Mouse (Mus musculus): ENCODE results near the gene Ctnna3.

Gene Ctnna3

GRCm38 (mm10) chr10:63908878-63909277 lies 479.0 kb downstream of the Ctnna3 start:
- no peak for DNase-seq (ENCODE audit: low read depth, low spot score)

- no peak for DNase-seq (ENCODE audit: low read depth, low spot score)
These were observed 497.4 kb downstream of the Ctnna3 start, which contains the start of gene Gm10118 for GRCm38 (mm10) chr10:63927334-63927733. Gene Gm10118, minus strand, starts transcription at chr10:63927434.

- DNase-seq (ENCODE audit: low read depth, low spot score): no peak
These were observed 504.0 kb downstream of the Ctnna3 start for GRCm38 (mm10) chr10:63933946-63934345.

DNA sequence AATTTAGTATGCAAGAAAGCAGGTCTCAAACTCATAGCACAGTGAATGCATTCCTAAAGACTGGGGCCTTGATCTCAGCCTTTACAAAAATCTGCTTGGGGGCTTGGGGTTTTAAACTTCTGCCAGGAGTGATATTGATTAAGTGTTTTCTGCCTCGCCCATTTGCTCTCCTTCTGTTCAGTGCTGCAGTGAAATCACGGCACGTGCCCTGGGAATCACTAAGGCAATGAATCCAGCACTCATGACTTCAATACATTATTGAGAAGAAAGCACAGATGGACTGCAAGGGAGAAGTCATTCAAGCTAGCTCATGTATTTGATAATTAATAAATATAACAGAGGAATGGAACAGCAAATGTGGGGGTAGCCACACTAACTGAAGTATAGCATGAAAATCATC lies 515.6 kb downstream of the Ctnna3 start:
- no peak for DNase-seq (ENCODE audit: low read depth, low spot score)

DNA sequence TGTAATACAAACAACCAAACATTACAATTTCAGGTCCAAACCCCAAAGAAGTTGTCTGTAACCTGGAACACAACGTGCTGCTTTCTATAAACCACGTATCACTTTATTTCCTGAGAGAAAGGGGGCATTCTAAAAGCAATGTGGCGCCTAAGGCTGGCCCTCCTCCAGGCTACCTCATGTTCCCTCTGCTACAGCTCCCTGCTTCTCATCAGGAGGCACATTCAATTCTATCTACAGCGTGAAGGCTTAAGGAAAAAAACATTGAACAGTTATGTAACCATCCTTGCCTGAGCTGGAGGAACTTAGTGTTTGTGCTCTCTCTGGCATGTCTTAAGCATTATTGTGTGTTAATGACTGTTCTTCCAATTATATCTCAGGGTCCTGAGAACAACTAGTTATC lies 517.4 kb downstream of the Ctnna3 start:
- DNase-seq (ENCODE audit: low read depth, low spot score): no peak

DNA sequence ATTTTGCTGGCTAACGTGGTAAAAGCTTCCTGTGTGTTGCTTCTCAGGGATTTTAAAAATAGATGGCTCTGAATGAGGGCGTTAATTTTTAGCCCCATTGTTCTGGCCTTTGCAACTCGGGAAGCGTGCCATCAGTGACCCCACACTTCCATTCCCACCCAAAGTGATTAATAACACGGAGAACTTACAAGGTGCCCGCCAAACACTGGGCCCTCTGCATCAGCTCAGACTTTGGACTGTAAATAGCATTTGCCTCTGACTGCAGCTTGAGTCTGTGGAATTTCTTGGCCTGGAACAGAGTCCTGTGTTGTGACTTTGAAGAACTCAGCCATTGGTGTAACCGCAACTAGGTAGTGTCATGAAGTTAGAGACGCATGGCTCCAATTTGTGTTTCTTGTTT lies 521.0 kb downstream of the Ctnna3 start:
- no peak for DNase-seq (ENCODE audit: low read depth, low spot score)

GRCm38 (mm10) chr10:63951481-63951880 lies 521.6 kb downstream of the Ctnna3 start:
- DNase-seq (ENCODE audit: low read depth, low spot score): no peak

GRCm38 (mm10) chr10:63954308-63954930 lies 524.5 kb downstream of the Ctnna3 start:
- DNase-seq (ENCODE audit: low read depth, low spot score): peak; percentile 2

GRCm38 (mm10) chr10:63972300-63972699 lies 542.4 kb downstream of the Ctnna3 start:
- DNase-seq (ENCODE audit: low read depth, low spot score): no peak

- DNase-seq (ENCODE audit: low read depth, low spot score): no peak
These were observed 548.2 kb downstream of the Ctnna3 start for GRCm38 (mm10) chr10:63978101-63978500.

- DNase-seq (ENCODE audit: low read depth, low spot score): no peak
These were observed 548.6 kb downstream of the Ctnna3 start for GRCm38 (mm10) chr10:63978535-63978934.

GRCm38 (mm10) chr10:63978969-63979368 lies 549.1 kb downstream of the Ctnna3 start:
- DNase-seq (ENCODE audit: low read depth, low spot score): no peak

- DNase-seq (ENCODE audit: low read depth, low spot score): no peak
These were observed 549.5 kb downstream of the Ctnna3 start for GRCm38 (mm10) chr10:63979410-63979809.

DNA sequence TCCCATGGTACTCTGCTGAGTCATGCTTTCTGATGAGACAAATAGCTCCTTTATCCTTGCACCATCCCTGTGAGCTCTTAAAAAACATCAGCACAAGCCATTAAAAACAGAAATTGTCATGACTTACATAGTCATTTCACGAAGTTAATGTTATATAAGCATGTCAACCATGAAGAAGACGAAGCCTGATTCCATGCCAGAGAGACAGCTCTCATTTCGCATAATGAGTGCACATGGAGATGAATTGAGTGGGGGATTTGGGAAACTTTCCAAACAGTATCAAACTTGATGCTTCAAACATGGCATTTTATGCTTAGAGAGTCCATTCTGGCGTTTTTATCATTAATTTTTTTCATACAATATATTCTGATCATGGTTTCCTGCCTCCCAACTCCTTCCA lies 555.7 kb downstream of the Ctnna3 start:
- no peak for DNase-seq (ENCODE audit: low read depth, low spot score)

GRCm38 (mm10) chr10:63994251-63994650 lies 564.4 kb downstream of the Ctnna3 start:
- DNase-seq (ENCODE audit: low read depth, low spot score): no peak

- DNase-seq (ENCODE audit: low read depth, low spot score): peak; percentile 18
These were observed 571.6 kb downstream of the Ctnna3 start for GRCm38 (mm10) chr10:64001531-64001930.

GRCm38 (mm10) chr10:64001996-64002395 lies 572.1 kb downstream of the Ctnna3 start:
- DNase-seq (ENCODE audit: low read depth, low spot score): no peak

DNA sequence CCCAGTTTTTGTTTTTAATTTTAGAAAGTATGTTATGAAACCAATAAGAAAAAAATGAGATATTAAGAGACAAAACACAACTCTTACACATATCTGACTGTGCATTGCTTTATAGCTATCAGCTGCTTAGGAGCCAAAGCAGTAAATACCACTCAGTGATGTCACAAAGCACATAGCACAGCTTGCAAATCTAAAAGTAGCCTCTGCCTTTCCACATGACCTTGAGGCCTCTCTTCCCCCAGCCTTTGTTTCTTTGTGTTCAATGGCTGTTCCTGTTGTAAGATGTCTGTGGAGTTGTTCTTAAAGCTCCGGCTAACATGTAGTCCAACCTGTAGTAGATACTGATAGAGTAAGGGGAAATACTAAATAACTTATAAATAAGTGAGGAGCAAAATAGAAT lies 590.4 kb downstream of the Ctnna3 start:
- DNase-seq (ENCODE audit: low read depth, low spot score): no peak

DNA sequence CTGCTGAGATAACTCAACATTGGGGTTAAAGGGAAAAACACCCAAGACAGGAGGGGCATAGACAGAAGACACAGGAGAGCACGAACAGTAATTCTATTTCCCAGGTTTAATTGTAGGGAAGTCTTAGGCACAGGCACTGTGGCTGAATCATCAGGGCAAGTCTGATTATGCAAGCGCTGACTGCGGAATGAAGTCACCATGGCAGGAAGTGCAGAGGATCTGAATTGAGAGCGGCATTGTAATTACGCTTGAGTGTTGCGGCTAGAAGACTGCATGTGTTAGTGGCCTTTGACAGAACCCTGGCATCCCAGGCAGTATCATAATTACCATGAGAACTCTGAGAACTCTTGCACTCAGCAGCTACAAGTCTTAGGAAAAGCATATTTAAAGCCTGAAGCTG lies 593.4 kb downstream of the Ctnna3 start:
- DNase-seq (ENCODE audit: low read depth, low spot score): no peak

GRCm38 (mm10) chr10:64030901-64031300 lies 601.0 kb downstream of the Ctnna3 start:
- no peak for DNase-seq (ENCODE audit: low read depth, low spot score)

GRCm38 (mm10) chr10:64039760-64040535 lies 610.0 kb downstream of the Ctnna3 start:
- DNase-seq (ENCODE audit: low read depth, low spot score): no peak

- no peak for DNase-seq (ENCODE audit: low read depth, low spot score)
These were observed 611.3 kb downstream of the Ctnna3 start for GRCm38 (mm10) chr10:64041218-64041617.

DNA sequence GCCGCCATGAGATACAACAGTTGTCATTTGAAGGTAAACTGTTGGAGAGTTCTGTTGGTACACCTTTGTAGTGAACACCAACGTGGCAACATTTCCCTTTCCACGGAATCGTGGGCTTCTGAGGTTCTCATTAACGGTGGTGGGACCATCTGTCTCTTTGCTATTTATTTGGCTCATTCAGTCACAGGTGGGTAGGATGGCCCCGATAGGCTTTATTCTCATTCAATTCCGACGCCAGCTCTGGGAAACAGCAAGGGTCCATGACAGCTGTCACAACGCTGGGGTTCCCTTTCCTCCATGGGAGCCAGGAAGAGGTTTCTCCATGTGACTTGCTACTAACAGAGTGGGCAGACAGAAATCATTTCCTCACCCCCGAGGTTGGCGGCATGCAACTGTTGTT lies 612.0 kb downstream of the Ctnna3 start:
- no peak for DNase-seq (ENCODE audit: low read depth, low spot score)

All from ES-CJ7 (cell line).